Mouse (Mus musculus): ENCODE data around the gene Lmbr1l. TPM values are rescaled to one million over a fixed set of nuclear protein-coding genes. Genes with fewer than 3 reads are reported as not detected.

Lmbr1l gene
- total and polyA plus RNA-seq, 3 experiments = 7.0 to 17.3 TPM; not detected in 1

GRCm38 (mm10) chr15:98883661-98884060 lies 34.4 kb downstream of the Lmbr1l start:
- Histone ChIP-seq H3K4me3 (ENCODE audit: control insufficient read depth in 1 of 2, insufficient read depth in 1 of 2, low read depth in 2 of 2, low read length in 2 of 2) (no peak overlapping the region), H3K27me3 (ENCODE audit: control insufficient read depth in 1 of 2, insufficient read depth in 2 of 2, low read length in 2 of 2) (0 out of 4 replicates have a peak, but pooled peaks cover 0 to 3% of the 10 kb centered on the region in 2 experiments), H3K36me3 (ENCODE audit: control insufficient read depth in 1 of 2, insufficient read depth in 2 of 2, low read length in 2 of 2) (peaks cover 0 to 9% of the 10 kb centered on the region in 2 experiments; a peak in 2 of 4 replicates), H3K9ac (ENCODE audit: control insufficient read depth, low read depth, low read length, poor library complexity, severe bottlenecking) (no peak overlapping the region), H3K4me1 (ENCODE audit: control insufficient read depth in 1 of 2, insufficient read depth in 2 of 2, low read length in 2 of 2) (peaks cover 5 to 16% of the 10 kb centered on the region in 2 experiments), H3K27ac (ENCODE audit: control insufficient read depth, low read depth, low read length) (no peak overlapping the region), H3K9me3 (replicated peaks; ENCODE audit: insufficient read depth, low read length) (no peaks in the 10 kb centered on the region), H3K79me2 (ENCODE audit: control insufficient read depth, insufficient read depth, low read length, poor library complexity) (no peaks in the 10 kb centered on the region; the same call in 1 of the 2 replicates)
- DNase-seq (ENCODE audit: low read depth, low spot score) = no peak
- TF ChIP-seq ZC3H11A (IDR thresholded peaks at IDR 0.05; ENCODE audit: low read depth, low read length) = no peak

- H3K36me3 ChIP-seq (ENCODE audit: control insufficient read depth in 1 of 2, insufficient read depth in 2 of 2, low read length in 2 of 2) = peaks cover 0 to 9% of the 10 kb centered on the region in 2 experiments; a peak in 2 of 4 replicates
- H3K4me3 ChIP-seq (ENCODE audit: control insufficient read depth in 1 of 2, insufficient read depth in 1 of 2, low read depth in 2 of 2, low read length in 2 of 2) = peak overlapping the region; percentile 54 to 75
- no peaks in the 10 kb centered on the region; the same call in 1 of the 2 replicates for H3K79me2 ChIP-seq (ENCODE audit: control insufficient read depth, insufficient read depth, low read length, poor library complexity)
- no peak for TF ChIP-seq MXI1 (IDR thresholded peaks at IDR 0.05; ENCODE audit: low read depth, low read length)
- peak; percentile 24 for TF ChIP-seq MYC (IDR thresholded peaks at IDR 0.05; ENCODE audit: low read depth, low read length)
- no peak for DNase-seq (ENCODE audit: low read depth, low spot score)
- no peaks in the 10 kb centered on the region for H3K9me3 ChIP-seq (replicated peaks; ENCODE audit: insufficient read depth, low read length)
- peaks cover 5 to 16% of the 10 kb centered on the region in 2 experiments for H3K4me1 ChIP-seq (ENCODE audit: control insufficient read depth in 1 of 2, insufficient read depth in 2 of 2, low read length in 2 of 2)
- H3K27ac ChIP-seq (ENCODE audit: control insufficient read depth, low read depth, low read length) = peak overlapping the region; percentile 63
- peak overlapping the region; percentile 78 for H3K9ac ChIP-seq (ENCODE audit: control insufficient read depth, low read depth, low read length, poor library complexity, severe bottlenecking)
- H3K27me3 ChIP-seq (ENCODE audit: control insufficient read depth in 1 of 2, insufficient read depth in 2 of 2, low read length in 2 of 2) = no peaks in the 10 kb centered on the region
Observed at GRCm38 (mm10) chr15:98881656-98882008, 36.4 kb downstream of the Lmbr1l start.

GRCm38 (mm10) chr15:98880978-98881655 lies 36.9 kb downstream of the Lmbr1l start:
- Histone ChIP-seq H3K27ac (ENCODE audit: control insufficient read depth, low read depth, low read length) (peak overlapping the region; percentile 63), H3K36me3 (ENCODE audit: control insufficient read depth in 1 of 2, insufficient read depth in 2 of 2, low read length in 2 of 2) (peaks cover 0 to 9% of the 10 kb centered on the region in 2 experiments; a peak in 2 of 4 replicates), H3K4me1 (ENCODE audit: control insufficient read depth in 1 of 2, insufficient read depth in 2 of 2, low read length in 2 of 2) (peaks cover 5 to 16% of the 10 kb centered on the region in 2 experiments), H3K27me3 (ENCODE audit: control insufficient read depth in 1 of 2, insufficient read depth in 2 of 2, low read length in 2 of 2) (no peaks in the 10 kb centered on the region), H3K4me3 (ENCODE audit: control insufficient read depth in 1 of 2, insufficient read depth in 1 of 2, low read depth in 2 of 2, low read length in 2 of 2) (peak overlapping the region; percentile 71 to 87), H3K9ac (ENCODE audit: control insufficient read depth, low read depth, low read length, poor library complexity, severe bottlenecking) (peak overlapping the region; percentile 78), H3K79me2 (ENCODE audit: control insufficient read depth, insufficient read depth, low read length, poor library complexity) (no peaks in the 10 kb centered on the region; the same call in 1 of the 2 replicates), H3K9me3 (replicated peaks; ENCODE audit: insufficient read depth, low read length) (no peaks in the 10 kb centered on the region)
- DNase-seq (ENCODE audit: low read depth, low spot score) = peak; percentile 100
- peak; percentile 85 to 86; a peak in 3 of 4 replicates for TF ChIP-seq POLR2A (IDR thresholded peaks at IDR 0.05; ENCODE audit: control insufficient read depth in 1 of 2, insufficient read depth in 1 of 2, low read depth in 1 of 2, low read length in 2 of 2, poor library complexity in 1 of 2)
- no peak; the same call in 1 of the 2 replicates for TF ChIP-seq ELF1 (IDR thresholded peaks at IDR 0.05; ENCODE audit: low read depth, low read length)
- peak; percentile 85 for TF ChIP-seq TBP (IDR thresholded peaks at IDR 0.05; ENCODE audit: low read depth, low read length)
- peak; percentile 88 for TF ChIP-seq NRF1 (IDR thresholded peaks at IDR 0.05; ENCODE audit: insufficient read depth, low read depth, low read length, poor library complexity, severe bottlenecking)
- TF ChIP-seq UBTF (IDR thresholded peaks at IDR 0.05; ENCODE audit: borderline replicate concordance, insufficient read depth, low read depth, low read length) = 0 out of 2 replicates have a peak, but pooled peaks have one; percentile 71
- peak; percentile 40; the same call in 1 of the 2 replicates for TF ChIP-seq RCOR1 (IDR thresholded peaks at IDR 0.05; ENCODE audit: low read depth, low read length)
- TF ChIP-seq HCFC1 (IDR thresholded peaks at IDR 0.05; ENCODE audit: low read depth, low read length) = peak; percentile 76
- TF ChIP-seq MYB (IDR thresholded peaks at IDR 0.05; ENCODE audit: low read depth, low read length) = no peak
- TF ChIP-seq POLR2AphosphoS2 (IDR thresholded peaks at IDR 0.05; ENCODE audit: low read length) = peak; percentile 52; the same call in 1 of the 2 replicates
- TF ChIP-seq MAZ (IDR thresholded peaks at IDR 0.05; ENCODE audit: low read depth, low read length) = peak; percentile 97
- TF ChIP-seq POLR2AphosphoS5 (IDR thresholded peaks at IDR 0.05; ENCODE audit: borderline replicate concordance, low read depth, low read length) = no peak
- TF ChIP-seq TCF12 (IDR thresholded peaks at IDR 0.05; ENCODE audit: low read depth, low read length) = peak; percentile 50
- no peak for TF ChIP-seq GATA1 (IDR thresholded peaks at IDR 0.05; ENCODE audit: low read depth, low read length)
- no peak for TF ChIP-seq RAD21 (IDR thresholded peaks at IDR 0.05; ENCODE audit: low read depth, low read length)
- TF ChIP-seq MAFK (IDR thresholded peaks at IDR 0.05; ENCODE audit: borderline replicate concordance, low read depth, low read length) = no peak
- peak; percentile 97 for TF ChIP-seq USF1 (IDR thresholded peaks at IDR 0.05; ENCODE audit: low read depth, low read length)
- TF ChIP-seq EP300 (IDR thresholded peaks at IDR 0.05; ENCODE audit: low read depth in 1 of 2, low read length in 2 of 2) = peak in 1 of 2 experiments; percentile 35; a peak in 1 of 4 replicates
- peak; percentile 58; the same call in 1 of the 2 replicates for TF ChIP-seq KAT2A (conservative IDR thresholded peaks at IDR 0.05; ENCODE audit: low read depth, low read length)
- no peak for TF ChIP-seq ZNF384 (IDR thresholded peaks at IDR 0.05; ENCODE audit: low read depth, low read length)
- TF ChIP-seq E2F4 (IDR thresholded peaks at IDR 0.05; ENCODE audit: borderline replicate concordance, low read depth, low read length) = peak; percentile 14; the same call in 1 of the 2 replicates
- TF ChIP-seq SIN3A (IDR thresholded peaks at IDR 0.05; ENCODE audit: low read length) = peak; percentile 98

All from MEL (cell line).